Mouse (Mus musculus): Measurements from ENCODE around the gene Otoa.
A peak's percentile ranks its signal among the peaks of the same experiment; 100 is the strongest.

Otoa gene

GRCm38 (mm10) chr7:121081350-121081749 is at the start of gene Otoa:
Otoa (plus strand) TSS chr7:121081650.
- DNase-seq: no peak

- DNase-seq: peak; percentile 93
These were observed 47.4 kb upstream of the Otoa start, which contains the start of gene Mettl9 for GRCm38 (mm10) chr7:121033856-121034652. Mettl9 (plus strand) TSS chr7:121034445.

- peak; percentile 78 for DNase-seq
These were observed 46.7 kb upstream of the Otoa start for GRCm38 (mm10) chr7:121034701-121035141.

- DNase-seq: peak; percentile 27
These were observed 46.2 kb upstream of the Otoa start for GRCm38 (mm10) chr7:121035161-121035721.

- DNase-seq: no peak
These were observed 40.9 kb upstream of the Otoa start for GRCm38 (mm10) chr7:121040595-121040994.

- DNase-seq: no peak
These were observed 39.5 kb upstream of the Otoa start for GRCm38 (mm10) chr7:121041989-121042388.

GRCm38 (mm10) chr7:121043004-121043403 is 38.4 kb upstream of the Otoa start:
- DNase-seq: no peak

GRCm38 (mm10) chr7:121043510-121043909 is 37.9 kb upstream of the Otoa start:
- DNase-seq: no peak

GRCm38 (mm10) chr7:121044251-121044650 is 37.2 kb upstream of the Otoa start:
- no peak for DNase-seq

- no peak for DNase-seq
These were observed 35.6 kb upstream of the Otoa start for GRCm38 (mm10) chr7:121045671-121046453.

GRCm38 (mm10) chr7:121047624-121048023 is 33.8 kb upstream of the Otoa start:
- DNase-seq: no peak

- no peak for DNase-seq
These were observed 28.4 kb upstream of the Otoa start for GRCm38 (mm10) chr7:121053071-121053470.

- no peak for DNase-seq
These were observed 21.8 kb upstream of the Otoa start for GRCm38 (mm10) chr7:121059477-121060218.

GRCm38 (mm10) chr7:121064309-121064708 is 17.1 kb upstream of the Otoa start:
- DNase-seq: no peak

GRCm38 (mm10) chr7:121071276-121071675 is 10.2 kb upstream of the Otoa start:
- no peak for DNase-seq

GRCm38 (mm10) chr7:121072506-121072905 is 8.9 kb upstream of the Otoa start:
- no peak for DNase-seq

GRCm38 (mm10) chr7:121074281-121074680 is 7.2 kb upstream of the Otoa start, which contains the start of gene Igsf6:
Igsf6 (minus strand) TSS chr7:121074572.
- DNase-seq: no peak

GRCm38 (mm10) chr7:121074801-121075400 is 6.5 kb upstream of the Otoa start:
- no peak for DNase-seq

GRCm38 (mm10) chr7:121075416-121075815 is 6.0 kb upstream of the Otoa start:
- peak; percentile 29 for DNase-seq

- no peak for DNase-seq
These were observed 4.1 kb upstream of the Otoa start for GRCm38 (mm10) chr7:121077311-121077710.

GRCm38 (mm10) chr7:121077829-121078228 is 3.6 kb upstream of the Otoa start:
- DNase-seq: peak; percentile 61

- no peak for DNase-seq
These were observed 366 bp downstream of the Otoa start for GRCm38 (mm10) chr7:121081816-121082215.

Measured in cerebellum, adult 8-10 months (tissue).